Mouse (Mus musculus): ENCODE measurements around the gene Sgcd. TPM values are rescaled to one million over a fixed set of nuclear protein-coding genes. Genes with fewer than 3 reads are reported as not detected.

Sgcd gene
- polyA plus RNA-seq, 2 experiments from 2014 or later = not detected

DNA sequence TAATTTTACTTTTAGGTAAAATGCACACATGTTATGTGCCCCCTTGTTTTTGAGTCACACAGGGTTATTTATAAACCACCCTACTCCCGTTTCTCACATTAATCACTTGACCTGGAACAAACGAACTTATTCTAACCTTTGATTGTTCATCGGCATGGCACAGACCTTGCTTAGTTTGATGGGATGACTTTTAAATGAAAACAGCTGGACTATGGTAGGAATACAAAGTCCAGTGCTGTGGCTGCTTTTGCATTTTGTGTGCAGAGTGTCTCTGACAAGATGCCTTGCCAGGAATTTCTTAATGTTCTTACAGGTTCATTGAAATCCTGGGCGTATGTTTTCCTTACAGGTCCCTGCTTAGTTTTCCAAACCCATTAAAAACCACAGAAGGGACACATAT is 1049.5 kb downstream of the Sgcd start:
- ATAC-seq = no peak

DNA sequence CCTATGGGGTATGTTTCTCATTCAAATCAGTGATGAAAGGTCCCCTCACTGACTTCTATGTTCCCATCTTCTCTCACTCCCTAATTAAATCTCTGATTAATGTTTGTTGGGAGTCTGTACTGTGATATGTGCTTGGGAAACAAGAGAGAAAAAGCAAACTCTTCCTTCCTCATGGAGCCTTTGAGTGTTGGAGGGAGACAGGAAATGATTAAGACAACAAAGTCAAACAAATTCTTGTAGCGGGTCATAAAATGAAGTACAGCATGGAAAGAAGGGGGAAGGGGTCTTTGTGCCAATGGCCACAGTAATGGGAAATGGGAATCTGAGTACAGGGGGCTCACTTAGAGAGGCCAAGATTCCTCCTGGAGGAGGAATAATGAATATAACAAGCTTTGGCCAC is 1063.8 kb downstream of the Sgcd start:
- no peak for ATAC-seq

DNA sequence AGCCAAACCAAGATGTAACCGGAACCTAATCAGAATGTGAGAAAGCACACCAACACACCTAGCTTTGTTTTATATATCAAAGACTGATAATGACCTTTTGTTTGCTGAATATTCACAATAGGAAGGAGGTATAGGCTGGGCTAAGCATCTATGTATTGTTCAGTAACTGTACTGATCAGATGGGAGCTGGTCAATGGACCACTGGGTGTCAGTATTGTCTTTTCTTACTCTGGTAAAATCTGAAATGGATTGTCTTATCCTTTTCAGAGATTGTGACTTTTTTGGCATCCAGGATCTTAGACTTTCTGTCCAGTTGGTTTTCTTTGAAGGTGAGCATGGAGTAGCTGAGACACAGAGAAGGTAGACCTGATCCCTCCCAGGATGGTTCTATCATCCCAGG is 1068.5 kb downstream of the Sgcd start:
- ATAC-seq = no peak

DNA sequence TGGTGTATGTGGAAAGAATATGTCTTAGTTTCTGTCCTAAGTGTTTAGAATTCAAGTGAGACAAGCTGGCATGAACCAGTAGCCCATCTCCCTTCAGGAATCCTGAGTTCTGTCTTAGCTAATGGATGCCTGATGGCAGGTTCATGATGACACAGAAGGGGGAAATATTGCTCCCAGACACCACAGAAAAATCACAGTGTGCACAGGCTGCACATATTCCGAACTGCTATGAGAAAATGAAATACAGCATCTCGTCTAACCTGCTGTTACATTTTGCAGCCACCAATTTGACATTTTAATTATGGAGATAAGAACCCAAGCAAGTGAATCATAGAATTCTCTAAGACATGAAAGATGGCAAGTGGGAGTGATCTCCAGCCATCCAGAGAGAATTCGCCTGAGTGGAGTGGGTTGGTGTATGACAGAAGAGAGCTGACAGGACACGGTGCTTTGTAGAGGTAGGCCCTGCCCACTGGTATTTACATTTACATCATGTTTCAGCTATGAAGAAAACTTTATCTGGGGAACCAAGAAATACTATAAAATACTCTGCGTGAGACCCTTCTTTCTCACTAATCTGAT is 1076.0 kb downstream of the Sgcd start:
- ATAC-seq = no peak

DNA sequence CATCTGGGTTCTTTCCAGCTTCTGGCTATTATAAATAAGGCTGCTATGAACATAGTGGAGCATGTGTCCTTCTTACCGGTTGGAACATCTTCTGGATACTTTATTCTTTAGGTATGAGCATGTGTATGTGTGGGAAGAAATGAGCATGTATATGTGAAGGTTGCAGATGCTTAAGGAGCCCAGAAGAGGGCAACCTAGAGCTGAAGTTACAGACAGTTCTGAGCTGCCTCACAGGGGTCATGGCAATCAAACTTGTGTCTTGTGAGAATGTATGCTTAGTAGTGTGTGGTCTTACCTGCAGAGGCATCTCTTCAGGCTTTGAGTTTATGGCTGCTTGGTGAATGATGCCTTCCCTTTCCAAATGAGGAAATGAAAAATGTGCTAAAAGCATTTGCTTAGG is 1084.5 kb downstream of the Sgcd start:
- ATAC-seq = no peak

DNA sequence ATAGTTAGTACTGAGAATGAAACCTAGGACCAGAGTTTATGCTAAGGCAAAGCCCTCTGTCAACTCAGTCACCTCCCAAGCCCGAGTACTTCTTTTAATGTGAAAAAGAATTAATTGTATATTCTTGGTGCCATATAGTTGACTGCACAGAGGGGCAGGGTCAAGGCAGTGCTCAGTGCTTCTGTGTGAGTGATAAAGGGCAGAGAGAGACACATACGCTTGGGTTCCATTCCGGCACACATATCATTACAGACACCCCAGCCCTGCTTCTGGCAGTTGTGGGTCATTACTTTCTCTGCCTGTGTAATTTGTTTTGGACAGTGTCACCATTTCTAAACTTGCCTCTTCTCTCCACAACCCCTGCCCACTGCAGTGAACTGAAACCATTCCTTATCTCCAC is 1099.7 kb downstream of the Sgcd start:
- ATAC-seq = no peak

DNA sequence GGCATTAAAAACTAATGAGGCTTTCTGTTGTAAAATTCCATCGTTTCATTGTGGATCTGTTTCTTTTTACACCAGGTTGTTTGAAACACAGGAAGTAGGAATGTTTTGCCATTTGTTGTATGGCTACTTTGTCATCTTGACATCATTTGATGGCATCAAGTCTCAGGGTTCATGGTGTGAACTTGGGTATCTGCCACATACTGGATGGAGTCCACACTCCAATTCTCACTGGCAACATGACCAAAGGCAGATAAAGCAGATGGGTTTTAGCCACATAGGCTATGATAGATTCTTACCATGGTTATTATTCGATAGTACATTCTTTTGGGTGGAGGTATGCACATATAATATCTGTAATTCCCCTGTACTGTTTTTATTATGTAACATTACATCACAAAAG is 1106.3 kb downstream of the Sgcd start:
- ATAC-seq = no peak

DNA sequence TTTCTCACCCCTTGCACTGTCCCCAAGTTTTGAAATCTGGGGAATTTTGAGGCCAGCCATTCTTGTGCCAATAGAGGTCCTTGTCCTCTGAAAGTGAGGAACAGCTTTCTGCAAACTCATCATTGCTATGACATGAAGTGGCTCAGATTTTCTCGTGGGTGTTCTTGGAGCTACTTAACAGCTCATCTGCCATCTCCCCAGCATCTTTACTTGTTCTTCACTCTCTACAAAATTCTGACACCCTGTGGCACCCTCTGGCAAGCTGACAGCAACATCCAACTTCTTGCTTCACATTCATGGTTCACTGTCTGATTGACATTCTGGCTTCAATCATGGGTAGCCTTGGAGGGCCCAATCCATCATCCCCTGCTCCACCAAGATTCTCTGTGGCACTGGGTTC is 1113.0 kb downstream of the Sgcd start:
- no peak for ATAC-seq

GRCm38 (mm10) chr11:46868594-46868993 is 1120.2 kb downstream of the Sgcd start:
- ATAC-seq = no peak

DNA sequence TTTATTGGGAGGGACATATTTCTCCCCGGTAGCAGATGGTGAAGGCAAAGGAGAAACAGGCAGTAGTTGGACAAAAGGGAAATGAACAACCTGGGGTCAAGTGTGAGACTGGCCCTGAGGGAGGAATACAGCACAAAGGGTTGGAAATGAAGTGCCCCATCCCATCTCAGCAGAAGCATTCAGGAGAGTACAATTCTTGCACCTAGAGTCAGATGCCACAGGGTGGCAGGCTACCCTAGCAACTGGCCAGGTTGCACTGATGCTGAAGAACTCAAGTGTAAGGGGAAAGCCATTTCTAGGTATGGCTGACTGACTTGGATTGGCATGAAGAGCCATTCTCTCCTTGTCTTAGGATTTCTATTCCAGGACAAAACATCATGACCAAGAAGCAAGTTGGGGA is 1124.0 kb downstream of the Sgcd start:
- ATAC-seq = no peak

- no peak for ATAC-seq
Observed at GRCm38 (mm10) chr11:46848221-46848971, 1140.4 kb downstream of the Sgcd start.

DNA sequence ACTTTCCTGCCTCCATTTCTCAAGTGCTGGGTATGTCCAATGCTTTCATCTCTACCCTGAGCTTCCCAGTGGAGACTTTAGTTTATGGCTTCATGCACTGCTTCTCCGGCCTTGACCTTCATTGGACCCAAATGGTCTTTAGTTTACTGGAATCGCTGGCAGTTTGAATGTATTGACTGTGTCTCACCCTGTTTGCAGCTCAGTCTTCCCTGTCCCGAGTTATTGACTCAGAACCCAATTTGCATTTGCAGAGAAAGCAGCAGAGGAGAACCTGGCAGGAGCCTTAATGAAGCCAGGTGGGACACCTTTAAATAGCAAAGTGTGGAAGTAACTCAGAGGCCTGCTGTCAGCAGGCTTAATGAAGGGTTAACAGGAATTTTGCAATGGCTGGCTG is 1140.9 kb downstream of the Sgcd start:
- ATAC-seq = no peak

- ATAC-seq = no peak
Observed at GRCm38 (mm10) chr11:46846661-46847060, 1142.1 kb downstream of the Sgcd start.

Measured in CD4-positive, CD25-positive, alpha-beta regulatory T cell, adult 4 months (primary cell).